Mouse (Mus musculus): ENCODE results near the gene Ndc80.

GRCm38 (mm10) chr17:71526302-71526708 lies 352 bp downstream of the Ndc80 start:
- TF ChIP-seq CTCF (IDR thresholded peaks at IDR 0.05; ENCODE audit: low read depth) (no peak), EP300 (IDR thresholded peaks at IDR 0.05; ENCODE audit: low read depth) (no peak)

Data from heart, postnatal 0 days (tissue).